Comparison of ENCODE assay signal across 21 mouse cellular contexts in the genomic region with DNA sequence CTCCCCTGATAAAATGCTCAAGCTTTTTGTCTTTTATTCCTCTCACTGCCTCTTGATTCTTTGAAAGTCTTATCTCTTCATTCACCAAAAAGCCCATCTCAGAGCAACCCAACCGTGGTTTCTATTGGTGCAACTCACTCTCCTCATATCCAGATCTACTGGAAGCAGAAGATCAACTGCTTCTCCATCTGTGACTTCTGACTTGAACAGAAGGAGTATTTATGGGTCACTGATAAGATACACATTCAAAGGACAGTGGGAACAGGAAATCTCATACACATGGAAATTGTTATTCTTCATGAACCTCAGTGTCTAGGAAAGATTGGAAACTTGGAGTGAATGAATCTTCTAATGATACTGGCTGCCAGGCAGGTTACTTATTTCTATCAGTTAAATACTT.
"Had no signal": no experiment of that assay in that cellular context is flagged by ENCODE, and none has a peak within 500 bp of the region (broad histone marks: within the 10 kb centered on the region; RNA-seq: fewer than 3 reads in every experiment).

No protein-coding gene starts in this region.

- H3K36me3 ChIP-seq: lung, embryonic 15.5 days; neural tube, embryonic 13.5 days; neural tube, embryonic 15.5 days had no signal

- H3K27ac ChIP-seq: lung, embryonic 15.5 days; macrophage; neural tube, embryonic 13.5 days; neural tube, embryonic 15.5 days had no signal

- H3K9me3 ChIP-seq: lung, embryonic 15.5 days; megakaryocyte, embryonic 14.5 days; neural tube, embryonic 13.5 days; neural tube, embryonic 15.5 days had no signal

- DNase-seq: lung, adult 2 months; lung, postnatal 14 days; lung, postnatal 36 days; midbrain, embryonic 14.5 days; retina, postnatal 1 day; right cerebral cortex, adult 18-20 months; right cerebral cortex, postnatal 25 days; right cerebral cortex, postnatal 4 days; spleen, adult 18-20 months; thymus, adult 18-20 months; thymus, postnatal 14 days; thymus, postnatal 36 days had no signal

- ATAC-seq: lung, postnatal 0 days; midbrain, embryonic 16.5 days had no signal

- H3K27me3 ChIP-seq: lung, embryonic 15.5 days; megakaryocyte, embryonic 14.5 days; neural tube, embryonic 13.5 days; neural tube, embryonic 15.5 days had no signal

- H3K4me1 ChIP-seq: lung, embryonic 15.5 days; megakaryocyte, embryonic 14.5 days; neural tube, embryonic 13.5 days; neural tube, embryonic 15.5 days had no signal

- H3K4me2 ChIP-seq: lung, embryonic 15.5 days; midbrain, embryonic 11.5 days; neural tube, embryonic 13.5 days; neural tube, embryonic 15.5 days had no signal

- H3K4me3 ChIP-seq: lung, embryonic 15.5 days; megakaryocyte, embryonic 14.5 days; myocyte; neural tube, embryonic 13.5 days; neural tube, embryonic 15.5 days had no signal

- H3K9ac ChIP-seq: lung, embryonic 15.5 days; neural tube, embryonic 13.5 days; neural tube, embryonic 15.5 days had no signal
